Mouse (Mus musculus): ENCODE results near the gene Hes1. TPM values are rescaled to one million over a fixed set of nuclear protein-coding genes. Genes with fewer than 3 reads are reported as not detected.

The Hes1 gene
- polyA plus RNA-seq (2015; fragmentation: Nextera tagmentation; extraction: Ambion mirVana) = 4.6 and 4.7 TPM in 2 replicates

DNA sequence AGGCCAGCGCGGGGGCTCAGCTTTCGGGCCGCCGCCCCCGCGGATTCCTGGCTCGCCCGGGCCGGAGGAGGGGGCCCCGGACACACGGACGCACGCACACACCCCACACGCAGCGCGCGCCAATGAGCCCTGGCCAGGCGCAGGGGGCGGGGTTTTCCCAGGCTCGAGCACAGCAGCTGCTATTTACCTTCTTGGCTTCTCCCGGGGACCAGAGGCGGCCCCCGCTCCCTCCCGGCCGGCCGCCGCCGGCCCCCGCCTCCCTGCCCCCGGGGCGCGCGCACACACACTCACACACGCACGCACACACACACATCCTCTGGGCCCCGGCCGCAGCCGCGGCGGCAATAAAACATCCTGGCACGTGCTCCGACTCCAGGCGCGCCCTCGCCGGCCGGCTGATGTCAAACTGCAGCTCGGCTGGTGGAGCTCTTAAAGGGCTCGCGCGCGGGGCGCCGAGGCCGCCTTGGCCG lies at the start of gene Hes1:
Gene Hes1 (plus strand): TSS at position 401 of the 470 bp plus-strand sequence.
- peak within 1 kb of the TSS; percentile 72 for H3K4me2 ChIP-seq (ENCODE audit: low read depth, low read length)
- under 1% methylated on average over 40 of the region's 57 CpGs for WGBS (ENCODE audit: insufficient replicate concordance)
- no peaks in the 10 kb centered on the region for H3K9me3 ChIP-seq (replicated peaks; ENCODE audit: control insufficient read depth, low read length)
- peak within 1 kb of the TSS; percentile 61 for H3K9ac ChIP-seq (ENCODE audit: low read depth, low read length)
- H3K4me1 ChIP-seq (ENCODE audit: control insufficient read depth, low read depth, low read length) = peaks cover 19% of the 10 kb centered on the region
- no peaks in the 10 kb centered on the region for H3K36me3 ChIP-seq (ENCODE audit: control insufficient read depth, insufficient read depth)
- H3K4me3 ChIP-seq (ENCODE audit: low read depth, low read length) = peak within 1 kb of the TSS; percentile 60
- peaks cover 88% of the 10 kb centered on the region for H3K27me3 ChIP-seq (ENCODE audit: control insufficient read depth, insufficient read depth, low read depth, low read length)
- peak within 1 kb of the TSS; percentile 83 for H3K27ac ChIP-seq (ENCODE audit: low read length)
- peak; percentile 81 for ATAC-seq (ENCODE audit: low read depth)

DNA sequence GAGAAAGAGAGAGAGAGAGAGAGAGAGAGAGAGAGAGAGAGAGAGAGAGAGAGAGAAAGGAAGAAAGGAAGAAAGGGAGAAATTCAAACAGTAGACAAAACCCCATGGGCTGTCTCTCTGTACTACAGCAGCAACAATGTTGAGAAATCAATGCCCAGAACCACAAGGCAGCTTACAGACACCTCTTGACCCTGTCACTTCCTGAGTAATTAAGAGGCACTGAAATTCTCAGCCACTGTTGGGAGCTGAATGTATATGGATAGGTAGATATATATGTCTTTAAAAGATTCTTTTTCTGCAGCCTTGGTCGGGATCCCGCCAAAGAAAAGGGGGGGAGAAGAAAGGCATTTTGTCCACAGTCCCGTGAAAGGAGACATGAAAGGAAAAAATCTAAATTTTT lies 48.1 kb upstream of the Hes1 start:
- Histone ChIP-seq H3K36me3 (ENCODE audit: control insufficient read depth, insufficient read depth) (no peaks in the 10 kb centered on the region), H3K4me3 (ENCODE audit: low read depth, low read length) (no peak overlapping the region), H3K4me1 (ENCODE audit: control insufficient read depth, low read depth, low read length) (peaks cover 3% of the 10 kb centered on the region), H3K27ac (ENCODE audit: low read length) (no peak overlapping the region), H3K27me3 (ENCODE audit: control insufficient read depth, insufficient read depth, low read depth, low read length) (no peaks in the 10 kb centered on the region), H3K9me3 (replicated peaks; ENCODE audit: control insufficient read depth, low read length) (no peaks in the 10 kb centered on the region), H3K9ac (ENCODE audit: low read depth, low read length) (no peak overlapping the region), H3K4me2 (ENCODE audit: low read depth, low read length) (no peak overlapping the region)
- WGBS (ENCODE audit: insufficient replicate concordance) = 36% methylated on average over 3 of the region's 3 CpGs
- ATAC-seq (ENCODE audit: low read depth) = no peak

- WGBS (ENCODE audit: insufficient replicate concordance) = 32% methylated on average over 13 of the region's 13 CpGs
- H3K27ac ChIP-seq (ENCODE audit: low read length) = no peak overlapping the region
These were observed 44.1 kb upstream of the Hes1 start for GRCm38 (mm10) chr16:30020124-30020523.

DNA sequence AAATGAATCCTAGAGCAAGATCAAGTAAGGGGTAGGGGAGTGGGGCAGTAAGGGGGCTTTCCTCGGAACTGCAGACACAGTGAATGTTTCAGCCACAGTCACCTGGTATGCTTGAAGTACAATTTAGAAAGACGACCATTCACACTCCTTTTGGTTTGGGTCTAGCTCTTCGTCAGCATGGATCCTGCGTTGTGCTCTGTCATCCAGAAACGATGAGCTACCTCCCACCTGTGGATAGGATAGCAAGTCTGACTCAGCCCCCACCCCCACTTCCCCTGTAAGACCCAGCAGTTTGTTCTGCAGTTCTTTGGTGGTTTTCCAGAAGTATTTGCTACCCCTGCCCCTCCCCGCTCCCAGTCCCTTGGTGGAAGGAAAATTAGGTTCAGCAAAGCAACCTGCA lies 41.8 kb upstream of the Hes1 start:
- peaks cover 6% of the 10 kb centered on the region for H3K4me1 ChIP-seq (ENCODE audit: control insufficient read depth, low read depth, low read length)
- H3K9ac ChIP-seq (ENCODE audit: low read depth, low read length) = no peak overlapping the region
- ATAC-seq (ENCODE audit: low read depth) = no peak
- no peak overlapping the region for H3K4me2 ChIP-seq (ENCODE audit: low read depth, low read length)
- no peaks in the 10 kb centered on the region for H3K9me3 ChIP-seq (replicated peaks; ENCODE audit: control insufficient read depth, low read length)
- no peak overlapping the region for H3K4me3 ChIP-seq (ENCODE audit: low read depth, low read length)
- H3K36me3 ChIP-seq (ENCODE audit: control insufficient read depth, insufficient read depth) = no peaks in the 10 kb centered on the region
- H3K27me3 ChIP-seq (ENCODE audit: control insufficient read depth, insufficient read depth, low read depth, low read length) = no peaks in the 10 kb centered on the region
- H3K27ac ChIP-seq (ENCODE audit: low read length) = no peak overlapping the region
- WGBS (ENCODE audit: insufficient replicate concordance) = 60% methylated on average over 6 of the region's 6 CpGs

More at GRCm38 (mm10) chr16:30020124-30020523, 44.1 kb upstream of the Hes1 start:
- H3K9ac ChIP-seq (ENCODE audit: low read depth, low read length) = no peak overlapping the region
- H3K9me3 ChIP-seq (replicated peaks; ENCODE audit: control insufficient read depth, low read length) = no peaks in the 10 kb centered on the region
- no peak overlapping the region for H3K4me2 ChIP-seq (ENCODE audit: low read depth, low read length)
- ATAC-seq (ENCODE audit: low read depth) = no peak
- H3K4me3 ChIP-seq (ENCODE audit: low read depth, low read length) = no peak overlapping the region
- H3K4me1 ChIP-seq (ENCODE audit: control insufficient read depth, low read depth, low read length) = peaks cover 6% of the 10 kb centered on the region
- no peaks in the 10 kb centered on the region for H3K36me3 ChIP-seq (ENCODE audit: control insufficient read depth, insufficient read depth)
- no peaks in the 10 kb centered on the region for H3K27me3 ChIP-seq (ENCODE audit: control insufficient read depth, insufficient read depth, low read depth, low read length)

DNA sequence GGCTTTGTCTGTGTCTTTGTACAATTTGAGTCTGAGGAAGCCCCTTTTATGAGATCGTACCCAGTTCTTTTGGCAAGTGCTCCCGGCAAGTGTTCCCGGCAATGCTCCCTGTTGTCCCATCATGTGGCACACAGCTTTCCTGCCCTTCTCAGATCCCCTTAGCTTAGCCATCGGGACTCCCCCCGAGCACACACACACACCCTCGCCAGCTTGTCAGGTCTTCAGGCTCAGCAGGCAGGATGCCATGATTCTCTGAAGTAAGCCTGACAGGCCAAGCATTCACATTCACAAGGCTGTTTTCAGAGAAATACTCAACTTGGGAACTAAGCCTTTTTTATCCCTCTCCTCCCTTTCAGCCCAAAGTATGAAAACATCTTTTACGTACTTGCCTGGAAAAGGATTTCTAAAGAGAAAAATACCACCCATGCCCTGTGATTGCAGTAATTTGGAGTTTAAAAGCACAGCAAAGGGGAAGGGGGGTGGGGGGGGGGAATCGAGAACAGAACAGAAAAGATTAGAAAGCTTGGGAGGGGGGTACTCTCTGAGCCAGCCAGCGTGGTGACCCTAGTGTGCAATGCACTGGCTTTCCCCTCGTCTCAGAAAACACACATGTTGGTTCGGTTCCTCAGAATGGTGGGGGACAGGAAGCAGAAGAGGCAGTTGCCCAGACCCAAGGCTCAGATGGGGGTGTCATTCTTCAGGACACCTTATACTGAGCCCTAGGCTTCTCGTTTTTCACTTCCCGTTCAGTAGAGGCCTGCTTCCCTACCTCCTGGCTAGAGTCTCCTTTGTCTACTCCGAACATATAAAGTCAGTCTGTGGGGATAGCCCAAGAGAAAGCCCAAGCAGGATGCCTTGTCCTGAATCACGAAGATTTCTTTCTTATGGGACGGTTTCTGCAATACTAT lies 41.0 kb upstream of the Hes1 start:
- Histone ChIP-seq H3K27ac (ENCODE audit: low read length) (no peak overlapping the region), H3K4me1 (ENCODE audit: control insufficient read depth, low read depth, low read length) (peaks cover 6% of the 10 kb centered on the region), H3K36me3 (ENCODE audit: control insufficient read depth, insufficient read depth) (no peaks in the 10 kb centered on the region), H3K9me3 (replicated peaks; ENCODE audit: control insufficient read depth, low read length) (no peaks in the 10 kb centered on the region), H3K27me3 (ENCODE audit: control insufficient read depth, insufficient read depth, low read depth, low read length) (no peaks in the 10 kb centered on the region), H3K9ac (ENCODE audit: low read depth, low read length) (no peak overlapping the region), H3K4me2 (ENCODE audit: low read depth, low read length) (no peak overlapping the region), H3K4me3 (ENCODE audit: low read depth, low read length) (no peak overlapping the region)
- 45% methylated on average over 16 of the region's 16 CpGs for WGBS (ENCODE audit: insufficient replicate concordance)
- ATAC-seq (ENCODE audit: low read depth) = no peak

DNA sequence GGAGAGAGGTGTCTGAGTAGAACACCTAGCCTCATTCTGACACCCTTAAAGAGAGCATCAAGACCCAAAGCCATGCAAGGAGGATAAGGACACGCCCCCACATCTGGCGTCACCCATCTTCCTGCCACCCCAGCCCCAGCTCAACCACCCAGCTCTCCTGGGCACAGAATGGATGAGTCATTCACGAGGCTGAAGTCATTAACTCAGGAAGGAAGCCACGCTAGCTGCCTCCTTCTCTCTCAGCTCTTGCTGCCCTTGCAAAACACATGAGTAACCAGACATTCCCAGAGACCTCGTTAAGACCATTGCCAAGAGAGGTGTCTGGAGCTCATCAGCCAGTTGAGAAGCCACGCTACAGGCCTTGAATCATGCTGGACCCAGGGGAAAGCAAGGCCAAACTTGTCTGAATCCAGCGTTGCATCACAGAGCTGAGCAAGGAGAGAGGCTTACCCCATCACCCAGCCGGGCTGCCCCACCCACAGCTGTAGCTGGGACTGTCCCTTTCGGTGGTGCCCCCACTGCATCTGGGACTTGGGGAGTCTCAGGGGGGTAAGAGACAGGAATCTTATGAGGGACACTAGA lies 39.4 kb upstream of the Hes1 start:
- Histone ChIP-seq H3K36me3 (ENCODE audit: control insufficient read depth, insufficient read depth) (no peaks in the 10 kb centered on the region), H3K4me2 (ENCODE audit: low read depth, low read length) (no peak overlapping the region), H3K4me3 (ENCODE audit: low read depth, low read length) (no peak overlapping the region), H3K27me3 (ENCODE audit: control insufficient read depth, insufficient read depth, low read depth, low read length) (no peaks in the 10 kb centered on the region), H3K9ac (ENCODE audit: low read depth, low read length) (no peak overlapping the region), H3K4me1 (ENCODE audit: control insufficient read depth, low read depth, low read length) (peaks cover 6% of the 10 kb centered on the region), H3K9me3 (replicated peaks; ENCODE audit: control insufficient read depth, low read length) (no peaks in the 10 kb centered on the region), H3K27ac (ENCODE audit: low read length) (no peak overlapping the region)
- WGBS (ENCODE audit: insufficient replicate concordance) = 16% methylated on average over 9 of the region's 9 CpGs
- ATAC-seq (ENCODE audit: low read depth) = peak; percentile 54

DNA sequence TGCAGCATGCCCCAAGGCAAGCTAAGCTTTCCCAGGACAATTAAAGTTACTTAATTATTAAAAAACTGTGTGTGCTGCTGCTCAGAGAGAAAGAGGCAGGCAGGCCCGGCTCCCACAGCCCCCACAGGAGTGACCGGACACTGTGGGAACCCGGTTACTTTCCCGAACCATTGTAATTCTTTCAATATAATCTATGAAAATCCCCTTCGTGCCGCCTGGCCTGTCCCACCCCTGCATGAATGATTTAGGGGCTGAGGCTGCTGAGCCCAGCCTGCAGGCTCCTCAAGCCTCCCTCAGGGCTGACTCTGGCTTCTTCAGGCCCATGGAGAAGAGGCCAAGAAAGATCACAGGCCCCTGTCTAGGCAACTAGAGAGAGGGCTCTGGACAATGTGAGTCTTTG lies 36.0 kb upstream of the Hes1 start:
- Histone ChIP-seq H3K27ac (ENCODE audit: low read length) (no peak overlapping the region), H3K27me3 (ENCODE audit: control insufficient read depth, insufficient read depth, low read depth, low read length) (no peaks in the 10 kb centered on the region), H3K4me2 (ENCODE audit: low read depth, low read length) (no peak overlapping the region), H3K4me1 (ENCODE audit: control insufficient read depth, low read depth, low read length) (peaks cover 6% of the 10 kb centered on the region), H3K36me3 (ENCODE audit: control insufficient read depth, insufficient read depth) (no peaks in the 10 kb centered on the region), H3K4me3 (ENCODE audit: low read depth, low read length) (no peak overlapping the region), H3K9me3 (replicated peaks; ENCODE audit: control insufficient read depth, low read length) (no peaks in the 10 kb centered on the region), H3K9ac (ENCODE audit: low read depth, low read length) (no peak overlapping the region)
- no peak for ATAC-seq (ENCODE audit: low read depth)
- WGBS (ENCODE audit: insufficient replicate concordance) = 67% methylated on average over 6 of the region's 6 CpGs

- Histone ChIP-seq H3K36me3 (ENCODE audit: control insufficient read depth, insufficient read depth) (no peaks in the 10 kb centered on the region), H3K4me2 (ENCODE audit: low read depth, low read length) (no peak overlapping the region), H3K27me3 (ENCODE audit: control insufficient read depth, insufficient read depth, low read depth, low read length) (no peaks in the 10 kb centered on the region), H3K9ac (ENCODE audit: low read depth, low read length) (no peak overlapping the region), H3K27ac (ENCODE audit: low read length) (no peak overlapping the region), H3K9me3 (replicated peaks; ENCODE audit: control insufficient read depth, low read length) (no peaks in the 10 kb centered on the region), H3K4me1 (ENCODE audit: control insufficient read depth, low read depth, low read length) (peaks cover 1% of the 10 kb centered on the region), H3K4me3 (ENCODE audit: low read depth, low read length) (no peak overlapping the region)
- ATAC-seq (ENCODE audit: low read depth) = no peak
- 67% methylated on average over 12 of the region's 12 CpGs for WGBS (ENCODE audit: insufficient replicate concordance)
These were observed 34.8 kb upstream of the Hes1 start for GRCm38 (mm10) chr16:30029264-30030003.
